Mouse (Mus musculus): ENCODE results near the gene Sgcb.

DNA sequence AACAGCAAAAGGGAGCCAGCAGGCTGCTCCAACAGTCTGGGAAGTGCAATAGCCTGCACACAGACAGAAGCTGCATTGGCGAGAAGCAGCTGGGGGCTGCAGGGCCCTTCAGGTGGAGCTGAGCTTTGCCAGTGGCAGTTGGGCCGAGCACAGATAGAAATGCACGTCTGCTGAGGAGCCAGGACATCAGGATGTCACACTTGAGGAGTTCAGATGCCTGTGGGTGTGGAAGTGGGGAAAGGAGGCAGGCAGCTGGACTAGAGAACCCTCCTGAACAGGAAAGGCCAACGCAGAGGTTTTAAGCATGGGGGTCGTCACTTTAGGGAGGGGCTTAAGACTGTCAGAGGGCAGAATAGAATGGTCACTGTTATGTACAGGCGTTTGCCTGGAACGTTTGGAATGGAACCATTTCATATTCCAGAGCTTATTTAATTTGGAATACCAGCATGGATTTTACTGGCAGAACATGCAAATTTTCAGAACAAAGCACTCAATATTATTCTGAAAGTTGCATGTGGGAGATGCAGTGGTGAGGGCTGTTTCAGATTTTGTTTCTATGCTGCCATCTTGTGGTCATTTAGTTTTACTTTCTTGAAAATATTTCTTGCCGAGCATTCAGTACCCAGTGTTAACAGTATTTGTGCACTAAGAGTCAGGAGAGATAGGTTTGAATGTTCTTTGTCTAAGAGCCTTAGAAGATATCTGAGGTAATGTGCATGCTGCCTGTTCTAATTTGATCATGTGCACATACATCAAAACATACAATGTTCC is 10.1 kb downstream of the Sgcb start:
- TF ChIP-seq CTCF (IDR thresholded peaks at IDR 0.05; ENCODE audit: extremely low read depth, insufficient read length, insufficient replicate concordance, low read depth, low read length), result no peak
- TF ChIP-seq POLR2A (IDR thresholded peaks at IDR 0.05; ENCODE audit: low read depth, low read length), result no peak
